Mouse (Mus musculus) CH12.LX (cell line): Measurements from ENCODE around the gene Tmem108. TPM values are rescaled to one million over a fixed set of nuclear protein-coding genes. Genes with fewer than 3 reads are reported as not detected.

ENCODE experiments used
- DNase-seq: peaks from one replicate; pipeline ENCODE4 v3.0.0-alpha.2; 2013; ENCODE audit errors: extremely low read depth
- H3K27ac ChIP-seq: 2 replicates; pipeline ENCODE4 v1.5.1; 2012; ENCODE audit warnings: low read depth, mild to moderate bottlenecking, control low read depth, moderate library complexity; ENCODE audit not compliant: insufficient read depth
- H3K27me3 ChIP-seq: replicated peaks from 2 replicates; pipeline ENCODE3; 2012; ENCODE audit warnings: inconsistent platforms
- H3K36me3 ChIP-seq, 2 experiments: replicated peaks in 1 of 2; 2 replicates each; pipeline versions ENCODE3 to v1.6.1; 2012; ENCODE audit warnings: inconsistent platforms in 1 of 2, low read length in 1 of 2, mild to moderate bottlenecking in 1 of 2, mixed read lengths in 1 of 2, moderate library complexity in 1 of 2; ENCODE audit not compliant: control insufficient read depth in 1 of 2, insufficient read depth in 1 of 2
- H3K4me1 ChIP-seq, 2 experiments: 2 replicates each; pipeline ENCODE4 v1.6.1; 2012; ENCODE audit warnings: inconsistent platforms in 1 of 2, moderate library complexity in 1 of 2; ENCODE audit not compliant: insufficient read depth in 2 of 2, control insufficient read depth in 1 of 2
- H3K4me2 ChIP-seq: 2 replicates; pipeline ENCODE4 v1.6.1; 2012; ENCODE audit warnings: low read depth, mild to moderate bottlenecking, control low read depth; ENCODE audit not compliant: poor library complexity, insufficient read depth, severe bottlenecking
- H3K4me3 ChIP-seq, 3 experiments: fragments of 150-350 bp in 1 of 3; sonication (generic) in 1 of 3; replicated peaks in 1 of 3; 2 replicates each; pipeline versions ENCODE3 to v1.5.1; 2011 to 2012; ENCODE audit warnings: low read depth in 2 of 3, low read length in 2 of 3, mild to moderate bottlenecking in 2 of 3, moderate library complexity in 2 of 3, control low read depth in 1 of 3, improper control_type of control experiment in 1 of 3, inconsistent platforms in 1 of 3, mixed read lengths in 1 of 3; ENCODE audit not compliant: poor library complexity in 1 of 3
- H3K79me2 ChIP-seq: replicated peaks from 2 replicates; pipeline ENCODE4 v1.6.1; 2012; ENCODE audit warnings: mild to moderate bottlenecking, moderate library complexity; ENCODE audit not compliant: control insufficient read depth, poor library complexity, insufficient read depth, severe bottlenecking; ENCODE audit errors: extremely low read depth
- H3K9ac ChIP-seq: 2 replicates; pipeline ENCODE4 v1.6.1; 2012; ENCODE audit warnings: low read depth, mild to moderate bottlenecking, control low read depth, moderate library complexity; ENCODE audit not compliant: insufficient read depth
- H3K9me3 ChIP-seq: replicated peaks from 2 replicates; pipeline ENCODE3; 2012; ENCODE audit warnings: low read length, inconsistent platforms, mixed read lengths
- BHLHE40 ChIP-seq: IDR thresholded peaks from 2 replicates; pipeline ENCODE4 v1.6.1; 2011; ENCODE audit warnings: mild to moderate bottlenecking, low read depth, low read length, improper control_type of control experiment
- CTCF ChIP-seq, 2 experiments: IDR thresholded peaks in 1 of 2; conservative IDR thresholded peaks in 1 of 2; 2 replicates each; pipeline ENCODE4 v1.5.1; 2011 to 2012; ENCODE audit warnings: low read depth in 2 of 2, low read length in 2 of 2, improper control_type of control experiment in 1 of 2, inconsistent platforms in 1 of 2, mild to moderate bottlenecking in 1 of 2, moderate library complexity in 1 of 2
- E2F4 ChIP-seq: IDR thresholded peaks from 2 replicates; pipeline ENCODE4 v1.6.1; 2011; ENCODE audit warnings: low read depth, low read length, improper control_type of control experiment; ENCODE audit not compliant: insufficient replicate concordance
- ELF1 ChIP-seq: IDR thresholded peaks from 2 replicates; pipeline ENCODE4 v1.6.1; 2014; ENCODE audit warnings: low read depth, mild to moderate bottlenecking, inconsistent platforms, low read length, improper control_type of control experiment
- ETS1 ChIP-seq: conservative IDR thresholded peaks from 2 replicates; pipeline ENCODE4 v1.6.1; 2012; ENCODE audit warnings: low read depth, mild to moderate bottlenecking, inconsistent platforms, low read length, improper control_type of control experiment, moderate library complexity
- HCFC1 ChIP-seq: IDR thresholded peaks from 2 replicates; pipeline ENCODE4 v1.6.1; 2012; ENCODE audit warnings: low read depth, mild to moderate bottlenecking, inconsistent platforms, low read length, improper control_type of control experiment
- IRF4 ChIP-seq: IDR thresholded peaks from 2 replicates; pipeline ENCODE4 v1.6.1; 2014; ENCODE audit warnings: low read depth, mild to moderate bottlenecking, inconsistent platforms, low read length, improper control_type of control experiment
- JUND ChIP-seq: conservative IDR thresholded peaks from 2 replicates; pipeline ENCODE4 v1.6.1; 2011; ENCODE audit warnings: low read depth, low read length, improper control_type of control experiment
- MAFK ChIP-seq: IDR thresholded peaks from 2 replicates; pipeline ENCODE4 v1.6.1; 2011; ENCODE audit warnings: low read length, improper control_type of control experiment; ENCODE audit not compliant: insufficient replicate concordance
- MAZ ChIP-seq: IDR thresholded peaks from 2 replicates; pipeline ENCODE4 v1.6.1; 2012; ENCODE audit warnings: low read depth, mild to moderate bottlenecking, inconsistent platforms, low read length, improper control_type of control experiment, moderate library complexity
- MEF2A ChIP-seq: IDR thresholded peaks from 2 replicates; pipeline ENCODE4 v1.6.1; 2014; ENCODE audit warnings: low read depth, mild to moderate bottlenecking, inconsistent platforms, low read length, improper control_type of control experiment, borderline replicate concordance
- MXI1 ChIP-seq: IDR thresholded peaks from 2 replicates; pipeline ENCODE4 v1.6.1; 2011; ENCODE audit warnings: mild to moderate bottlenecking, low read depth, low read length, improper control_type of control experiment
- MYC ChIP-seq: IDR thresholded peaks from 2 replicates; pipeline ENCODE4 v1.6.1; 2011; ENCODE audit warnings: low read depth, mild to moderate bottlenecking, improper control_type of control experiment, low read length
- NELFE ChIP-seq: IDR thresholded peaks from 2 replicates; pipeline ENCODE4 v1.6.1; 2011; ENCODE audit warnings: low read depth, low read length, improper control_type of control experiment
- PAX5 ChIP-seq: IDR thresholded peaks from 2 replicates; pipeline ENCODE4 v1.6.1; 2012; ENCODE audit warnings: low read length, inconsistent platforms, mixed read lengths
- RCOR1 ChIP-seq: conservative IDR thresholded peaks from 2 replicates; pipeline ENCODE4 v1.6.1; 2012; ENCODE audit warnings: low read depth, mild to moderate bottlenecking, inconsistent platforms, low read length, improper control_type of control experiment
- SIN3A ChIP-seq: IDR thresholded peaks from 2 replicates; pipeline ENCODE4 v1.6.1; 2012; ENCODE audit warnings: low read length, improper control_type of control experiment, inconsistent platforms
- TCF12 ChIP-seq: IDR thresholded peaks from 2 replicates; pipeline ENCODE4 v1.6.1; 2014; ENCODE audit warnings: low read depth, mild to moderate bottlenecking, inconsistent platforms, low read length, improper control_type of control experiment
- UBTF ChIP-seq: IDR thresholded peaks from 2 replicates; pipeline ENCODE4 v1.6.1; 2012; ENCODE audit warnings: low read depth, mild to moderate bottlenecking, inconsistent platforms, low read length, improper control_type of control experiment, moderate library complexity
- USF1 ChIP-seq: IDR thresholded peaks from 2 replicates; pipeline ENCODE4 v1.6.1; 2014; ENCODE audit warnings: low read depth, mild to moderate bottlenecking, inconsistent platforms, low read length, improper control_type of control experiment
- USF2 ChIP-seq: conservative IDR thresholded peaks from 2 replicates; pipeline ENCODE4 v1.6.1; 2011; ENCODE audit warnings: low read depth, low read length, improper control_type of control experiment
- ZNF384 ChIP-seq: IDR thresholded peaks from 2 replicates; pipeline ENCODE4 v1.6.1; 2012; ENCODE audit warnings: low read depth, low read length, improper control_type of control experiment, inconsistent platforms
- dilution Hi-C: fragments of 300-500 bp; cut with MboI; formaldehyde crosslinking; loops from 2 replicates; pipeline ENCODE4 v1.14.3; 2020; ENCODE audit warnings: low sequenced_read_pairs; ENCODE audit not compliant: extremely low pct_unique_long_range_greater_than_20kb, extremely low pct_ligation_motif_present
- in situ Hi-C: fragments of 300-500 bp; cut with MboI; formaldehyde crosslinking; loops from 3 replicates; pipeline ENCODE4 v1.14.3; 2019; ENCODE audit warnings: low sequenced_read_pairs, low pct_ligation_motif_present, low pct_unique_long_range_greater_than_20kb, mixed read lengths
- polyA plus RNA-seq: library from polyadenylated mRNA; unstranded; fragments of >175 nt; gene quantifications from 2 replicates; pipeline ENCODE4 v1.2.1, GENCODE M21; 2012; ENCODE audit warnings: low read depth; ENCODE audit not compliant: insufficient read length
- total RNA-seq, 2 experiments: library from RNA; depleted of rRNA; stranded (reverse); fragments of 300-350 nt in 1 of 2; fragments of >200 nt in 1 of 2; gene quantifications; 2 replicates each; pipeline ENCODE4 v1.2.3; 2012 to 2014

Tmem108 gene
- total and polyA plus RNA-seq, 3 experiments = 0.04 to 0.13 (median 0.07) TPM

- H3K4me2 ChIP-seq = no peak overlapping the region
- H3K9me3 ChIP-seq = no peaks in the 10 kb centered on the region
- H3K9ac ChIP-seq = no peak overlapping the region
- H3K27me3 ChIP-seq = peaks cover 22% of the 10 kb centered on the region
- in situ Hi-C loops (no loop called here), dilution Hi-C loops (no loop called here)
- TF ChIP-seq ZNF384 (no peak), USF1 (no peak), SIN3A (no peak), IRF4 (no peak), MEF2A (no peak), RCOR1 (no peak), MAZ (no peak), CTCF (conservative IDR thresholded peaks at IDR 0.05 in 1 of 2, IDR thresholded peaks at IDR 0.05 in 1 of 2; ENCODE audit: low read depth in 2 of 2, low read length in 2 of 2) (no peak), MAFK (no peak), UBTF (no peak), E2F4 (no peak), ELF1 (no peak), MXI1 (no peak), PAX5 (no peak), BHLHE40 (no peak), ETS1 (no peak), NELFE (no peak), TCF12 (no peak)
- no peak overlapping the region for H3K4me3 ChIP-seq
- DNase-seq = no peak
- no peak overlapping the region for H3K27ac ChIP-seq
- no peaks in the 10 kb centered on the region for H3K36me3 ChIP-seq
- no peaks in the 10 kb centered on the region for H3K4me1 ChIP-seq
- no peaks in the 10 kb centered on the region for H3K79me2 ChIP-seq
Measured at GRCm38 (mm10) chr9:103570158-103570741, 191.4 kb downstream of the Tmem108 start.

- TF ChIP-seq SIN3A (no peak), JUND (no peak), MYC (no peak), USF2 (no peak), CTCF (conservative IDR thresholded peaks at IDR 0.05 in 1 of 2, IDR thresholded peaks at IDR 0.05 in 1 of 2; ENCODE audit: low read depth in 2 of 2, low read length in 2 of 2) (no peak), NELFE (no peak), HCFC1 (no peak)
- in situ Hi-C loops = no loop called here
Measured at GRCm38 (mm10) chr9:103568983-103569382, 192.7 kb downstream of the Tmem108 start.

More at GRCm38 (mm10) chr9:103568983-103569382, 192.7 kb downstream of the Tmem108 start:
- Histone ChIP-seq H3K9me3 (no peaks in the 10 kb centered on the region), H3K27me3 (peaks cover 23% of the 10 kb centered on the region), H3K9ac (no peak overlapping the region), H3K36me3 (no peaks in the 10 kb centered on the region), H3K4me1 (no peaks in the 10 kb centered on the region), H3K4me2 (no peak overlapping the region), H3K27ac (no peak overlapping the region), H3K79me2 (no peaks in the 10 kb centered on the region), H3K4me3 (no peak overlapping the region)
- no peak for DNase-seq
- dilution Hi-C loops = no loop called here
